Mouse (Mus musculus) intestine, embryonic 16.5 days (tissue): Measurements from ENCODE around the gene Ranbp17. TPM values are rescaled to one million over a fixed set of nuclear protein-coding genes. Genes with fewer than 3 reads are reported as not detected.

Experiments
- ATAC-seq: fragments of 200-750 bp; cut with Nextera tagmentation; 2 replicates; pipeline ENCODE4 v1.8.0; 2017; ENCODE audit warnings: moderate TSS enrichment, moderate library complexity
- H3K27ac ChIP-seq: fragments of 300-500 bp; sonication (generic); 2 replicates; pipeline ENCODE4 v1.5.1; 2014; ENCODE audit warnings: mild to moderate bottlenecking, low read length
- H3K27me3 ChIP-seq: fragments of 300-500 bp; sonication (generic); replicated peaks from 2 replicates; pipeline ENCODE4 v1.6.1; 2014; ENCODE audit warnings: low read length, control low read depth, mixed read lengths; ENCODE audit not compliant: control insufficient read depth, insufficient read depth
- H3K36me3 ChIP-seq: fragments of 300-500 bp; sonication (generic); 2 replicates; pipeline ENCODE4 v1.6.1; 2014; ENCODE audit warnings: low read length, control low read depth; ENCODE audit not compliant: control insufficient read depth, insufficient read depth
- H3K4me1 ChIP-seq: fragments of 300-500 bp; sonication (generic); 2 replicates; pipeline ENCODE4 v1.6.1; 2014; ENCODE audit warnings: low read length, control low read depth, mixed read lengths; ENCODE audit not compliant: control insufficient read depth, insufficient read depth
- H3K4me2 ChIP-seq: fragments of 300-500 bp; sonication (generic); 2 replicates; pipeline ENCODE4 v1.6.1; 2014; ENCODE audit warnings: low read depth, low read length, control low read depth
- H3K4me3 ChIP-seq: fragments of 300-500 bp; sonication (generic); 2 replicates; pipeline ENCODE4 v1.5.1; 2014; ENCODE audit warnings: mild to moderate bottlenecking, low read length
- H3K9ac ChIP-seq: fragments of 300-500 bp; sonication (generic); 2 replicates; pipeline ENCODE4 v1.6.1; 2014; ENCODE audit warnings: low read depth, low read length
- H3K9me3 ChIP-seq: fragments of 300-500 bp; sonication (generic); 2 replicates; pipeline ENCODE4 v1.6.1; 2016; ENCODE audit warnings: low read length, control low read depth; ENCODE audit not compliant: control insufficient read depth
- WGBS: fragments of 180-500 bp; shearing (Covaris S2); extraction: QIAGEN DNeasy Blood & Tissue Kit; methylation state at CpG from one replicate; pipeline ENCODE4 v1.1.7; 2014; 5-methylcytosine and 5-hydroxymethylcytosine counted together
- polyA plus RNA-seq: library from polyadenylated mRNA; unstranded; fragments of >200 nt; fragmentation: Nextera tagmentation; extraction: Ambion mirVana; gene quantifications from 2 replicates; pipeline ENCODE4 v1.2.1, GENCODE M21; 2015

Ranbp17 gene
- polyA plus RNA-seq, 1 experiment from 2014 or later, result 3.2 TPM

- H3K4me2 ChIP-seq, result no peak overlapping the region
- no peak for ATAC-seq
- no peaks in the 10 kb centered on the region for H3K27me3 ChIP-seq
- H3K27ac ChIP-seq, result no peak overlapping the region
- no peak overlapping the region for H3K4me3 ChIP-seq
- H3K9ac ChIP-seq, result no peak overlapping the region
- H3K4me1 ChIP-seq, result no peaks in the 10 kb centered on the region
- no peaks in the 10 kb centered on the region for H3K36me3 ChIP-seq
- H3K9me3 ChIP-seq, result no peaks in the 10 kb centered on the region
- WGBS, result 59% methylated on average over 8 of the region's 8 CpGs
These were observed 216.4 kb downstream of the Ranbp17 start for GRCm38 (mm10) chr11:33297121-33297520.

- no peaks in the 10 kb centered on the region for H3K4me1 ChIP-seq
- no peak for ATAC-seq
- WGBS, result 44% methylated on average over 3 of the region's 3 CpGs
- no peak overlapping the region for H3K4me2 ChIP-seq
- H3K9me3 ChIP-seq, result no peaks in the 10 kb centered on the region
- H3K27me3 ChIP-seq, result no peaks in the 10 kb centered on the region
- no peak overlapping the region for H3K27ac ChIP-seq
- no peak overlapping the region for H3K9ac ChIP-seq
- no peak overlapping the region for H3K4me3 ChIP-seq
- H3K36me3 ChIP-seq, result no peaks in the 10 kb centered on the region
These were observed 218.1 kb downstream of the Ranbp17 start for GRCm38 (mm10) chr11:33295422-33295821.

GRCm38 (mm10) chr11:33294063-33294462, 219.5 kb downstream of the Ranbp17 start:
- WGBS, result 54% methylated on average over 6 of the region's 6 CpGs
- H3K36me3 ChIP-seq, result no peaks in the 10 kb centered on the region
- H3K4me1 ChIP-seq, result no peaks in the 10 kb centered on the region
- ATAC-seq, result no peak
- no peaks in the 10 kb centered on the region for H3K9me3 ChIP-seq
- H3K27ac ChIP-seq, result no peak overlapping the region
- H3K4me3 ChIP-seq, result no peak overlapping the region
- no peak overlapping the region for H3K4me2 ChIP-seq
- H3K9ac ChIP-seq, result no peak overlapping the region
- H3K27me3 ChIP-seq, result no peaks in the 10 kb centered on the region

GRCm38 (mm10) chr11:33278571-33278970, 235.0 kb downstream of the Ranbp17 start:
- H3K4me2 ChIP-seq, result no peak overlapping the region
- no peak overlapping the region for H3K4me3 ChIP-seq
- H3K27me3 ChIP-seq, result no peaks in the 10 kb centered on the region
- no peaks in the 10 kb centered on the region for H3K36me3 ChIP-seq
- no peak overlapping the region for H3K27ac ChIP-seq
- WGBS, result 81% methylated on average over 2 of the region's 2 CpGs
- no peak overlapping the region for H3K9ac ChIP-seq
- H3K9me3 ChIP-seq, result no peaks in the 10 kb centered on the region
- H3K4me1 ChIP-seq, result no peaks in the 10 kb centered on the region
- no peak for ATAC-seq

GRCm38 (mm10) chr11:33276637-33277036, 236.9 kb downstream of the Ranbp17 start, which contains the start of gene Gm12117:
TSS of gene Gm12117 (minus strand) at chr11:33276737.
- no peak within 1 kb of the TSS for H3K4me3 ChIP-seq
- no peaks in the 10 kb centered on the region for H3K27me3 ChIP-seq
- H3K9me3 ChIP-seq, result no peaks in the 10 kb centered on the region
- no peaks in the 10 kb centered on the region for H3K36me3 ChIP-seq
- ATAC-seq, result no peak
- no peak within 1 kb of the TSS for H3K9ac ChIP-seq
- H3K27ac ChIP-seq, result no peak within 1 kb of the TSS
- H3K4me2 ChIP-seq, result no peak within 1 kb of the TSS
- H3K4me1 ChIP-seq, result no peaks in the 10 kb centered on the region
- WGBS, result 95% methylated on average over 3 of the region's 3 CpGs

- no peak for ATAC-seq
- 55% methylated on average over 3 of the region's 3 CpGs for WGBS
- no peaks in the 10 kb centered on the region for H3K4me1 ChIP-seq
These were observed 238.7 kb downstream of the Ranbp17 start for GRCm38 (mm10) chr11:33274816-33275215.

GRCm38 (mm10) chr11:33274294-33274693, 239.3 kb downstream of the Ranbp17 start:
- H3K36me3 ChIP-seq, result no peaks in the 10 kb centered on the region
- 81% methylated on average over 1 of the region's 1 CpGs for WGBS
- H3K9ac ChIP-seq, result no peak overlapping the region
- H3K4me3 ChIP-seq, result no peak overlapping the region
- no peaks in the 10 kb centered on the region for H3K27me3 ChIP-seq
- no peaks in the 10 kb centered on the region for H3K4me1 ChIP-seq
- H3K9me3 ChIP-seq, result no peaks in the 10 kb centered on the region
- H3K27ac ChIP-seq, result no peak overlapping the region
- H3K4me2 ChIP-seq, result no peak overlapping the region
- ATAC-seq, result no peak

More at GRCm38 (mm10) chr11:33274816-33275215, 238.7 kb downstream of the Ranbp17 start:
- Histone ChIP-seq H3K4me3 (no peak overlapping the region), H3K27ac (no peak overlapping the region), H3K4me2 (no peak overlapping the region), H3K9ac (no peak overlapping the region), H3K9me3 (no peaks in the 10 kb centered on the region), H3K27me3 (no peaks in the 10 kb centered on the region), H3K36me3 (no peaks in the 10 kb centered on the region)

- WGBS, result 63% methylated on average over 3 of the region's 3 CpGs
- H3K9me3 ChIP-seq, result no peaks in the 10 kb centered on the region
- H3K27me3 ChIP-seq, result no peaks in the 10 kb centered on the region
- ATAC-seq, result no peak
- no peaks in the 10 kb centered on the region for H3K36me3 ChIP-seq
- H3K4me1 ChIP-seq, result no peaks in the 10 kb centered on the region
- no peak overlapping the region for H3K4me3 ChIP-seq
- H3K4me2 ChIP-seq, result no peak overlapping the region
- no peak overlapping the region for H3K9ac ChIP-seq
- H3K27ac ChIP-seq, result no peak overlapping the region
These were observed 273.3 kb downstream of the Ranbp17 start for GRCm38 (mm10) chr11:33240295-33240694.

GRCm38 (mm10) chr11:33234134-33234533, 279.4 kb downstream of the Ranbp17 start:
- WGBS, result 46% methylated on average over 3 of the region's 3 CpGs
- no peaks in the 10 kb centered on the region for H3K27me3 ChIP-seq

GRCm38 (mm10) chr11:33232056-33232455, 281.5 kb downstream of the Ranbp17 start:
- no peak overlapping the region for H3K9ac ChIP-seq
- no peak for ATAC-seq
- no peaks in the 10 kb centered on the region for H3K36me3 ChIP-seq
- 74% methylated on average over 5 of the region's 5 CpGs for WGBS
- no peak overlapping the region for H3K27ac ChIP-seq
- no peak overlapping the region for H3K4me3 ChIP-seq
- no peak overlapping the region for H3K4me2 ChIP-seq
- no peaks in the 10 kb centered on the region for H3K27me3 ChIP-seq
- no peaks in the 10 kb centered on the region for H3K9me3 ChIP-seq
- no peaks in the 10 kb centered on the region for H3K4me1 ChIP-seq

More at GRCm38 (mm10) chr11:33234134-33234533, 279.4 kb downstream of the Ranbp17 start:
- H3K4me2 ChIP-seq, result no peak overlapping the region
- no peak overlapping the region for H3K9ac ChIP-seq
- no peaks in the 10 kb centered on the region for H3K4me1 ChIP-seq
- no peaks in the 10 kb centered on the region for H3K36me3 ChIP-seq
- H3K27ac ChIP-seq, result no peak overlapping the region
- H3K4me3 ChIP-seq, result no peak overlapping the region
- ATAC-seq, result no peak
- H3K9me3 ChIP-seq, result no peaks in the 10 kb centered on the region
